8 mouse cellular contexts compared by ENCODE assay signal in the genomic region with DNA sequence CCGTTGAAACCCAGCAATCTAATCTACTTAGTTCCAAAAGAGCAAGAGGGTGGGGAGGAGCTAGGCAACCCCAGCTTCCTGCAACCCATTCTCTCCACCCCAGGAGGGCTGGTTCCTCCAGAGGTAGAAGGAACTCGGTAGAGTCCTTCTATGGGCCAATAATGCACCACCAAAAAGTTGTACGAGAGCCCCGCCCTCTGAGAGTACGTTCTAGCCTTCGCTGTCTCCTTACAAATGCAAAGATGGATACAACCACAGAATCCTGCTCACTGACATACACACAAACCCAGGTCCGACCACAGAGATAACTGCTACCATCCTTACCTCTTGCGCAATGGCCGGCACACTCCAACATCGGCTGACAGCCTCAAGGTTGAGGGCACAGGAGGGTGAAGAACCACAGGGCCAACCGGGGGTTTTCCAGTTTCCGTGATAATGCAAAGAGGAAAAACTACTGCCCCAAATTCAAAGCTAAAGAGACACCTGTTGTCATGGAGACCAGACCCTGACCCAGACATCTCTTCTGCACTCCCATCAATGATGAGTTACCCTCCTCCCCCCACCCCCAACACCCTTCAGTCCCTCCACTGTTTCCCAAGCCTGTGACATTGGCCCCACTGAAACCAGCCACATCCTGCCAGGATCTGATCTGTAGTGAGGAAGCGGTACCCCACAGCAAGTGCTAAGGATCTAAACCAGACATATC. TPM values are rescaled to one million over a fixed set of nuclear protein-coding genes. Genes with fewer than 3 reads are reported as not detected.
DNase-seq lines count a peak whose midpoint lies in the region; ATAC-seq and TF ChIP-seq lines count a peak whose summit lies in the region.

No protein-coding gene starts in this region.

- H3K4me1 ChIP-seq in forebrain, embryonic 10.5 days = peaks cover 36% of the 10 kb centered on the region
- H3K4me1 ChIP-seq in forebrain, postnatal 0 days (ENCODE audit: insufficient read depth) = no peaks in the 10 kb centered on the region
- H3K4me1 ChIP-seq in embryonic fibroblast, embryonic 13.5 days (ENCODE audit: control insufficient read depth, insufficient read depth, low read length) = peaks cover 15% of the 10 kb centered on the region

- no peak overlapping the region for H3K9ac ChIP-seq in forebrain, postnatal 0 days

- H3K9me3 ChIP-seq in forebrain, embryonic 10.5 days = no peaks in the 10 kb centered on the region
- H3K9me3 ChIP-seq in forebrain, postnatal 0 days (ENCODE audit: low read length) = no peaks in the 10 kb centered on the region

- H3K36me3 ChIP-seq in forebrain, embryonic 10.5 days (replicated peaks) = no peaks in the 10 kb centered on the region
- no peaks in the 10 kb centered on the region for H3K36me3 ChIP-seq in forebrain, postnatal 0 days (ENCODE audit: insufficient read depth)
- peaks cover 7% of the 10 kb centered on the region; the same call in 1 of the 2 replicates for H3K36me3 ChIP-seq in macrophage (ENCODE audit: inconsistent target)

- H3K4me2 ChIP-seq in forebrain, postnatal 0 days (ENCODE audit: low read depth) = no peak overlapping the region

- peaks cover 90% of the 10 kb centered on the region for H3K79me2 ChIP-seq in macrophage (ENCODE audit: inconsistent target)

- H3K27ac ChIP-seq in forebrain, embryonic 10.5 days = peak overlapping the region; percentile 65
- H3K27ac ChIP-seq in forebrain, postnatal 0 days (ENCODE audit: low read depth, low read length) = no peak overlapping the region
- peak overlapping the region; percentile 67 for H3K27ac ChIP-seq in embryonic fibroblast, embryonic 13.5 days (ENCODE audit: insufficient read depth, low read length)
- H3K27ac ChIP-seq in macrophage = peak overlapping the region; percentile 70

- DNase-seq in forebrain, embryonic 10.5 days (ENCODE audit: extremely low spot score, low spot score) = no peak
- DNase-seq in forebrain, postnatal 0 days = no peak
- peak; percentile 90 for DNase-seq in CD4-positive helper T cell, adult 2 months (ENCODE audit: low read depth, low spot score)
- no peak for DNase-seq in cerebellum, adult 11 months
- no peak for DNase-seq in cerebellum, postnatal 10 days
- DNase-seq in gastrocnemius, adult 18-20 months (ENCODE audit: low spot score) = no peak

- no peak for ATAC-seq in forebrain, postnatal 0 days

- no peak for TF ChIP-seq CTCF in forebrain, postnatal 0 days (IDR thresholded peaks at IDR 0.05; ENCODE audit: low read depth)
- TF ChIP-seq CTCF in embryonic fibroblast, embryonic 13.5 days (IDR thresholded peaks at IDR 0.05; ENCODE audit: borderline replicate concordance, insufficient read depth, low read length) = no peak

- peak overlapping the region; percentile 11; the same call in 1 of the 2 replicates for H3K4me3 ChIP-seq in forebrain, embryonic 10.5 days
- H3K4me3 ChIP-seq in forebrain, postnatal 0 days (ENCODE audit: low read depth, low read length) = no peak overlapping the region
- H3K4me3 ChIP-seq in embryonic fibroblast, embryonic 13.5 days (ENCODE audit: insufficient read depth, low read length) = no peak overlapping the region
- H3K4me3 ChIP-seq in macrophage (ENCODE audit: inconsistent target) = peak overlapping the region; percentile 8; the same call in 1 of the 2 replicates

- TF ChIP-seq POLR2A in embryonic fibroblast, embryonic 13.5 days (IDR thresholded peaks at IDR 0.05; ENCODE audit: low read depth, low read length) = no peak

- 45% methylated on average over 13 of the region's 13 CpGs for WGBS in forebrain, embryonic 10.5 days
- WGBS in forebrain, postnatal 0 days = 53% methylated on average over 13 of the region's 13 CpGs
- 11% methylated on average over 13 of the region's 13 CpGs for WGBS in macrophage (ENCODE audit: missing documents)

- peaks cover 22% of the 10 kb centered on the region for H3K27me3 ChIP-seq in forebrain, embryonic 10.5 days (ENCODE audit: poor library complexity, severe bottlenecking)
- no peaks in the 10 kb centered on the region for H3K27me3 ChIP-seq in forebrain, postnatal 0 days (ENCODE audit: insufficient read depth, low read length)

RNA-seq across cellular contexts. Expression of a gene that starts 9.2 kb away (rescaled TPM):
- 5.9 and 6.6 TPM in 2 replicates for polyA plus RNA-seq in forebrain, embryonic 10.5 days (2016; fragmentation: Nextera tagmentation; extraction: Ambion mirVana)
- 1.5 and 1.6 TPM in 2 replicates for total RNA-seq in forebrain, postnatal 0 days (2014; rRNA removed)
- polyA plus RNA-seq in forebrain, postnatal 0 days (2015; fragmentation: Nextera tagmentation; extraction: Ambion mirVana) = 1.2 and 1.5 TPM in 2 replicates
- 17.5 and 28.2 TPM in 2 replicates for polyA plus RNA-seq in embryonic fibroblast, embryonic 13.5 days (2011; ENCODE audit: insufficient read length, low read depth, missing spikeins)
- 100 to 1,000 TPM in 25 of 26 experiments, 10 to 100 TPM in 1; 97.6 to 393 (median 163) TPM for total RNA-seq in macrophage (2018; cell fraction: chromatin; rRNA removed)
- 10 to 100 TPM; 38.9 to 83.3 (median 53.5) TPM for total RNA-seq in macrophage (2018; cell fraction: cytosol; rRNA removed)
- 100 to 1,000 TPM in 14 of 26 experiments, 10 to 100 TPM in 12; 53.9 to 268 (median 112) TPM for total RNA-seq in macrophage (2018; cell fraction: nucleus; rRNA removed)
- polyA plus RNA-seq in macrophage (2018) = 25.7 to 58.4 TPM (median 48.9 TPM) in 3 replicates
- 10 to 100 TPM; 33.6 to 34.8 TPM for total RNA-seq in gastrocnemius, adult 18-20 months (2021)

RNA-seq across cellular contexts. Expression of a gene that starts 15.4 kb away (rescaled TPM):
- 7.2 and 7.6 TPM in 2 replicates for polyA plus RNA-seq in forebrain, embryonic 10.5 days (2016; fragmentation: Nextera tagmentation; extraction: Ambion mirVana)
- total RNA-seq in forebrain, postnatal 0 days (2014; rRNA removed) = 2.7 and 4.0 TPM in 2 replicates
- 11.2 and 12.2 TPM in 2 replicates for polyA plus RNA-seq in forebrain, postnatal 0 days (2015; fragmentation: Nextera tagmentation; extraction: Ambion mirVana)
- polyA plus RNA-seq in embryonic fibroblast, embryonic 13.5 days (2011; ENCODE audit: insufficient read length, low read depth, missing spikeins) = 6.4 and 8.5 TPM in 2 replicates
- total RNA-seq in macrophage (2018; cell fraction: chromatin; rRNA removed) = 100 to 1,000 TPM in 1 of 26 experiments, 10 to 100 TPM in 9, 1 to 10 TPM in 16; 1.3 to 159 (median 5.1) TPM
- total RNA-seq in macrophage (2018; cell fraction: cytosol; rRNA removed) = 10 to 100 TPM in 4 of 26 experiments, 1 to 10 TPM in 18, under 1 TPM in 4; 0.51 to 54.5 (median 2.6) TPM
- 100 to 1,000 TPM in 2 of 26 experiments, 10 to 100 TPM in 10, 1 to 10 TPM in 12, under 1 TPM in 2; 0.89 to 189 (median 6.5) TPM for total RNA-seq in macrophage (2018; cell fraction: nucleus; rRNA removed)
- polyA plus RNA-seq in macrophage (2018) = 0.10 to 1.4 TPM (median 0.29 TPM) in 3 replicates
- total RNA-seq in gastrocnemius, adult 18-20 months (2021) = 1 to 10 TPM; 6.0 to 6.6 TPM

RNA-seq across cellular contexts. Expression of a gene that starts 48.8 kb away (rescaled TPM):
- polyA plus RNA-seq in forebrain, embryonic 10.5 days (2016; fragmentation: Nextera tagmentation; extraction: Ambion mirVana) = 4.4 and 5.4 TPM in 2 replicates
- total RNA-seq in forebrain, postnatal 0 days (2014; rRNA removed) = 53.7 and 57.0 TPM in 2 replicates
- 13.8 and 21.3 TPM in 2 replicates for polyA plus RNA-seq in forebrain, postnatal 0 days (2015; fragmentation: Nextera tagmentation; extraction: Ambion mirVana)
- 0.12 and 0.18 TPM in 2 replicates for polyA plus RNA-seq in embryonic fibroblast, embryonic 13.5 days (2011; ENCODE audit: insufficient read length, low read depth, missing spikeins)
- total RNA-seq in macrophage (2018; cell fraction: chromatin; rRNA removed) = 100 to 1,000 TPM in 8 of 26 experiments, 10 to 100 TPM in 18; 28.5 to 164 (median 75.8) TPM
- 10 to 100 TPM in 12 of 26 experiments, 1 to 10 TPM in 14; 3.4 to 23.5 (median 9.3) TPM for total RNA-seq in macrophage (2018; cell fraction: cytosol; rRNA removed)
- total RNA-seq in macrophage (2018; cell fraction: nucleus; rRNA removed) = 10 to 100 TPM in 25 of 26 experiments, 1 to 10 TPM in 1; 4.9 to 86.6 (median 40.1) TPM
- polyA plus RNA-seq in macrophage (2018) = 2.1 to 32.2 TPM (median 15.3 TPM) in 3 replicates
- total RNA-seq in gastrocnemius, adult 18-20 months (2021) = under 1 TPM in 1 of 2 experiments, not detected in 1; 0.33 TPM

RNA-seq across cellular contexts. Expression of a gene that starts 57.7 kb away (rescaled TPM):
- polyA plus RNA-seq in forebrain, embryonic 10.5 days (2016; fragmentation: Nextera tagmentation; extraction: Ambion mirVana) = 13.5 and 13.7 TPM in 2 replicates
- total RNA-seq in forebrain, postnatal 0 days (2014; rRNA removed) = 14.1 and 14.2 TPM in 2 replicates
- polyA plus RNA-seq in forebrain, postnatal 0 days (2015; fragmentation: Nextera tagmentation; extraction: Ambion mirVana) = 12.9 and 13.4 TPM in 2 replicates
- polyA plus RNA-seq in embryonic fibroblast, embryonic 13.5 days (2011; ENCODE audit: insufficient read length, low read depth, missing spikeins) = 10.4 and 14.0 TPM in 2 replicates
- total RNA-seq in macrophage (2018; cell fraction: chromatin; rRNA removed) = 10 to 100 TPM in 24 of 26 experiments, 1 to 10 TPM in 2; 6.0 to 65.1 (median 40.9) TPM
- total RNA-seq in macrophage (2018; cell fraction: cytosol; rRNA removed) = 1 to 10 TPM; 2.9 to 8.1 (median 4.8) TPM
- 10 to 100 TPM in 25 of 26 experiments, 1 to 10 TPM in 1; 6.5 to 52.6 (median 27.1) TPM for total RNA-seq in macrophage (2018; cell fraction: nucleus; rRNA removed)
- polyA plus RNA-seq in macrophage (2018) = 2.6 to 5.5 TPM (median 5.2 TPM) in 3 replicates
- 10 to 100 TPM; 11.8 to 13.3 TPM for total RNA-seq in gastrocnemius, adult 18-20 months (2021)

RNA-seq across cellular contexts. Expression of a gene that starts 59.9 kb away (rescaled TPM):
- 1.0 and 1.6 TPM in 2 replicates for polyA plus RNA-seq in forebrain, embryonic 10.5 days (2016; fragmentation: Nextera tagmentation; extraction: Ambion mirVana)
- 5.2 and 7.2 TPM in 2 replicates for total RNA-seq in forebrain, postnatal 0 days (2014; rRNA removed)
- polyA plus RNA-seq in forebrain, postnatal 0 days (2015; fragmentation: Nextera tagmentation; extraction: Ambion mirVana) = 3.7 and 6.0 TPM in 2 replicates
- polyA plus RNA-seq in embryonic fibroblast, embryonic 13.5 days (2011; ENCODE audit: insufficient read length, low read depth, missing spikeins) = not detected in 2 replicates
- under 1 TPM in 2 of 26 experiments, not detected in 24; 0.33 to 0.34 TPM for total RNA-seq in macrophage (2018; cell fraction: chromatin; rRNA removed)
- under 1 TPM in 5 of 26 experiments, not detected in 21; 0.05 to 0.07 (median 0.05) TPM for total RNA-seq in macrophage (2018; cell fraction: cytosol; rRNA removed)
- total RNA-seq in macrophage (2018; cell fraction: nucleus; rRNA removed) = under 1 TPM in 1 of 26 experiments, not detected in 25; 0.41 TPM
- not detected in 3 replicates for polyA plus RNA-seq in macrophage (2018)
- 10 to 100 TPM; 31.8 to 32.2 TPM for total RNA-seq in gastrocnemius, adult 18-20 months (2021)

Comparison
In these comparisons a context has a peak if more than half of its experiments do, and no peak if none do; other contexts are left out.
1. H3K4me3 ChIP-seq: peak in forebrain, embryonic 10.5 days (single experiment) and macrophage (single experiment); none in forebrain, postnatal 0 days (single experiment) and embryonic fibroblast, embryonic 13.5 days (single experiment).